Mouse (Mus musculus): ENCODE data around the gene Dbn1.

The Dbn1 gene

GRCm38 (mm10) chr13:55510332-55510667 is 22.4 kb upstream of the Dbn1 start:
- DNase-seq, result peak; percentile 31

- no peak for DNase-seq
Measured at GRCm38 (mm10) chr13:55508531-55508930, 20.6 kb upstream of the Dbn1 start.

- DNase-seq, result no peak
Measured at GRCm38 (mm10) chr13:55507877-55508276, 20.0 kb upstream of the Dbn1 start.

GRCm38 (mm10) chr13:55506697-55507096 is 18.8 kb upstream of the Dbn1 start:
- DNase-seq, result no peak

DNA sequence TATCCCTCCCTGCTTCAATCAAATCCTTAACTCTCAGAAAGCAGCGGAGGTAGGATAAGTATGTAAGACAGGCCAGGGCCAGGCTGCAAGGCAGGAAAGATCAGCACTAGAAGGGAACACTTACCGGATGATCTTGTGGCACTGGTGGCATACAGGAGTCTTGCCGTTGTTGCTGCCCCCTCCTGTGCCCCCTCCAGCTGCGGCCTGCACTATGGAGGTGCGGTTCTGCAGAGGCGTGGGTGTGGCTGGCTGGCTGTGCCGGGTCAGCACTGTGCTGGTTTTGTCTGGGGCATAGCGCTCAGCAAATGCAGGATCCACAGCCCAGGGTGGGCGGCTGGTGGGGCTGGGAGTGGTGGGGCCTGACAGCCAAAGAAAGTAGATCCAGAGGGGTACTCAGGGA is 17.9 kb upstream of the Dbn1 start:
- DNase-seq, result no peak

- DNase-seq, result no peak
Measured at GRCm38 (mm10) chr13:55504390-55504789, 16.5 kb upstream of the Dbn1 start.

DNA sequence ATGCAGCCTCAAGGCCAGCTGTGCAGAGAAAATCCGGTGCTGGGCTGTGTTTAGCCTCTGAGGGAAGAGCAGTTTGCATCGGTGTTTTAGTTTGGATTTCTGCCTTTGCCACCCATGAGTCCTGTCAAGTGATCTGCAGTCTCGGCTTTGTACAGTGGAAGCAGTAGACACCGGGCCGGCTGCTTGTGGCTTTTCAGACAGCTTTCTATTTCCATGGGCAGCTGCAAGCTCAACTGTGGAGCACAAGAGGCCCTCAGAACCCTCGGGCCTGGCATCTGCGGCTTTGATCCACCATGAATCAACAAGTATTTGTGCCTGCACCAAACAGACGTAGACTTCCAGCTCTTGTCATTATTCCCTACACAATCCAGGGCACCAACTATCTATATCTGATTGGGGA is 14.5 kb upstream of the Dbn1 start:
- no peak for DNase-seq

GRCm38 (mm10) chr13:55500575-55500974 is 12.7 kb upstream of the Dbn1 start:
- DNase-seq, result peak; percentile 76

DNA sequence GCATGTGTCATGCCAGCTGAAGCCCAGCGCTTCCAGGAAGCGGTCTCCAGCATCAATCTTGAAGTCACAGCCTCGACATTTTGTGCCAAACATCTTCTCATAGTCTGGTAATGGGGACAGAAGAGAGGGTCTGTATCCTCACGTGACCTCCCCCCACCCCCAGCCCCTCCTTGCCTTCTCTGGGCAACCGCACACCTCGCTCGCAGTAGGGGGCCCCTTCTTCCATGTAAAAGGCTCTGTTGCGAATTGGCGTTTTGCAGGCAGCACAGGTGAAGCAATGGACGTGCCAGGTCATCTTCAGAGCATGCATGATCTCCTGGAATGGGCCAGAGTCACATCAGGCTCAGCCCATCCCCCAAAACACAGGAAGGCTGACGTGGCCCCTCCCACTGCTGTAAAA is 11.0 kb upstream of the Dbn1 start:
- DNase-seq, result no peak

DNA sequence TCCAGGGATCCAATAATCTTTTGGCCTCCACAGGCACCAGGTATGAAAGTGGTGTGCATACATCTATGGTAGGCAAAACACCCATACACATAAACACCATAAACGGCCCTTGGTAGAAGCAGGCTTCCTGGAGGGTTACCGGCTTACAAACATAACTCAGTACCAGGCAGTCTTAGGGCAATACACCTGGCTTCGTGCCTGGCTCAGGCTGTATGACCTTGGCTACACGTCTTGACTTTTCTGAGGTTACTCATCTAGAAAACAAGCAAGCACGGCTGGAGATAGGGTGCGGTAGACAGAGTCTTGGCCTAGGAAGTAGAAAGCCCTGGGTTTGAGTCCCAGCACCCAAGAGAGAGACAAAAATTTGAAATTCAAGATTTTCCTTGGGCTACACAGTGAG is 8.8 kb upstream of the Dbn1 start:
- no peak for DNase-seq

DNA sequence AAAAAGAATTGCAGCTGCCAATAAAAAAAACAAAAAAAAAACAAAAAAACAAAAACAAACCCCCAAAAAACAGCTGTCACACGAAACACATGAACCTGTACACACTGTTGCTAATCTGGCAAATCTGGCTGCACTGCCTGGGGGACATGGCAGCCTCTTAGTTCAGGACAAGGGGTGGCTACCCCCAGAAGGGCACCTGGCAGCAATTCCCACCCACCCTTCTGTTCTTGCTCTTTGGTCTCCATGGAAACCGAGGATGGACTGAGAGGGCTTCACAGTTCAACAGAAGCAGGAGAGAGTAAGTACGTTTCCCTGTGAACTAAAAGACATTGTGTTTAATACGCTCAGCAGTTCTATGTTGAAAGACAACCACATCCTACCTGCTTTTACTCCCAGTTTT is 7.8 kb upstream of the Dbn1 start:
- no peak for DNase-seq

GRCm38 (mm10) chr13:55494883-55495621 is 7.1 kb upstream of the Dbn1 start:
- peak; percentile 72 for DNase-seq

DNA sequence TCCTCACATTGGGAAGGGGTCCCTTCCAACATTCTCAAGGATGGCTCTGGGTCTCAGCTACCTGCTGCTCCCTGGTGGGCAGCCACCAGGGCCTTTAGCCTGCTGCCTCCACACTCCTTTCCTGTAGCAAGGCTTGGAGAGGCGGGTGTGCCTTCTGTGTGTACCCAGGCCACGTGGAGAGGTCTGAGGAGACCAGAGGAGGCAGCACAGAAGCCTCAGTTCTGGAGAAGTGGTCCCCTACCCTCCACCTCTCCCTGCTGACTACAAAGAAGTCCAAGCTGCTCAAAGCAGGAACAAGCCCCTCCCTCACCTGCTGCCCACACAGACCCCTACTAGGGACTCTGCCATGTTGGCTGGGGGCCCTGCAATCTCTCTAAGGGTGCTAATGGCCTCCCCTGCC is 6.3 kb upstream of the Dbn1 start:
- DNase-seq, result no peak

GRCm38 (mm10) chr13:55486916-55487577 is 864 bp downstream of the Dbn1 start:
- DNase-seq, result no peak

- no peak for DNase-seq
Measured at GRCm38 (mm10) chr13:55486029-55486794, 1.7 kb downstream of the Dbn1 start.

DNA sequence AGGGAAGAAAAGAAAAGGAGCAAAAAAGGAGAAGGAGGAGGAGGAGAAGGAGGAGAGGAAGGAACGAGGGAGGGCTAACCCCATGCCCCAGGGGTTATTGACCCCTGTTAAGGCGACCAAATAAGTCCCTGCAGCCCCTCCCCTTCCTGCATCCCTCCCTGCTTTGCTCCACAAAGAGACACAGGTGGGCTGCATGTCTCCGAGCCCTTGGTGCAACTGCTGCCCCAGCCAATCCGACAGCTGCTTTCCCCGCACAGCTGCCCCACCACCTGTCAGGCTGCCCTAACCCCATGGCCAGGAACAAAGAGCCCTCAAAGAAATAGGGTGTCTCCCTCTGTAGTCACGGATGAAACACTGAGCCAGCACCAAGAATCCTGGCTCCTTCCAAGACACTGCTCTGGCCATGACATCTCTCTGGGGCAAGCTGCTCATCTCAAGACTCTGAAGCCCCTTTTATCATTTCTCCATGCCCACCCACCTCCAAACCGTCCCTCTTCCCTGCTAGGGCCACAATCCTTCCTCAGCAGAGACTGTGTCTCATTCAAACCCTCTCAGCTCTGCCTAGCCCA is 3.3 kb downstream of the Dbn1 start:
- no peak for DNase-seq

DNA sequence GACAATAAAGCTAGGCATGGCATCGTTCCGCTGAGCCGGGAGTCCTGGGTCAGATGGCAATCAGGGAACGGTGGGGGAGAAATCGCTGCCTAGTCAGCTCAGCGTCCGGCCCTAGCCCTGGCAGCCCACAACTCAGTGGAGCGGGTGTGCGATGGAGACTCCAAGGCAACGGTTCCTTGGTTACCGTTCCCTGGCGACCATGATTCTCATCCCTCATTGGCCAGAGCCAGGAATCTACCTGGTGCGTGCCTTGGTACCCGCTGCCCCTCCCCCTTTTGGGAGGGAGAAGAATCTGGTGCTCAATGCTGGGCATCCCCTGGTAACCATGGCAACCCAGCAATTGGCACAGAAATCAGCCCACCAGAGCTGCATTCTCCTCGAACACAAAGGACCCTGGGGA is 4.3 kb downstream of the Dbn1 start:
- no peak for DNase-seq

- DNase-seq, result no peak
Measured at GRCm38 (mm10) chr13:55483071-55483470, 4.8 kb downstream of the Dbn1 start.

DNA sequence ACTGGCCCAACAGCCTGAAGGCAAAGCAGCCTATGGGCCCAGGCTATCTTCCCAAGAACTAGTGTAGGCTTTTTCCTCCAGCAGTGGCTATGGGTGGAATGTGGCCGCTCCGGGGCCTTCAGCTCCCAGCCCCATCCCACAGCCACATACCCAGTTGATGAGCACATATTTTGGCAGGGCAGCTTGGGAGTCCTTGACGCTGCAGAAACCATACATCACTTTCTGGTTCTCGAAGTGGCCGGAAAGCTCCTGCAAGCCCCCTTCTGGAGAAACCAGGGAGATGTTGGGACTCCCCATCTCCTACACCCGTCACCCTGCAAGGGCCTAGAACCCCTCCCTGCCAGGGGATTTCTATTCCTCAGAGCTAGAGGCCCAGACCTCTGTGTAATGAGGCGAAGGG is 5.4 kb downstream of the Dbn1 start:
- no peak for DNase-seq

- DNase-seq, result no peak
Measured at GRCm38 (mm10) chr13:55479929-55480328, 8.0 kb downstream of the Dbn1 start.

DNA sequence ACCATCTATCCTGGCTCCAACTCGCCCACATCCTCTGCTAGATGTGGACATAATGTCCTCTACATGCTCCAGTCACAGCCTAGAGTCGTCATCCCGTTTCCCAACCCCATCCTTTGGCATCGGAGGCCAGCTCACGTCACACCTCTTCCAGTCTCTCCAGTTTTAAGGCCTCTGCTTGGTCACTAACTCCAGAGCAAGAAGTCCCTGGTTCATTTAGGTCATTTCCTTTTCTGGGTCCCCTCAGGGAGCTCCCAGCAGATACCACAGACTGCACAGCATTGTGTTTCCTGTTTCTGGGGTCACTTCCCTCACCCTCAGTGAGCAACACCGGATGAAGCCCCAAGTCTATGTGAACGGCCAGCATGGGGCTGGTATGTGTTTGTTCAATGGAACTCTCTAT is 8.9 kb downstream of the Dbn1 start:
- peak; percentile 33 for DNase-seq

DNA sequence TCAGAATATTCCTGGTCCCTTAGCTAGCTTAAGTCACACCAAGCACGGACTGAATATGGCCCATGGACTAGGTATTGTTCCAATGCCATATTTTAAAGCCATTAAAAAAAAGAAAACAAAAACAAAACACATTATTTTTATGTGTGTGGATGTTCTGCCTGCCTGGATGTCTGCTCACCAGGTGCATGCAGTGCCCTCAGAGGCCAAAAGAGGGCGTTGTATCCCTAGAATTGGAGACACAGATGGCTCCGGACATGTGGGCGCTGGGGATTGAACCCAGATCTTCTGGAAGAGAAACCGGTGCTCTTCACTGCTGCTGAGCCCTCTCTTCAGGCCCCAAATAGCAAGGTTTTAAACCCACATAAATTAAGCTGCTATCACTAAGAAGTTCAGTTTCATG is 9.9 kb downstream of the Dbn1 start:
- peak; percentile 49 for DNase-seq

GRCm38 (mm10) chr13:55477492-55477891 is 10.4 kb downstream of the Dbn1 start:
- no peak for DNase-seq

DNA sequence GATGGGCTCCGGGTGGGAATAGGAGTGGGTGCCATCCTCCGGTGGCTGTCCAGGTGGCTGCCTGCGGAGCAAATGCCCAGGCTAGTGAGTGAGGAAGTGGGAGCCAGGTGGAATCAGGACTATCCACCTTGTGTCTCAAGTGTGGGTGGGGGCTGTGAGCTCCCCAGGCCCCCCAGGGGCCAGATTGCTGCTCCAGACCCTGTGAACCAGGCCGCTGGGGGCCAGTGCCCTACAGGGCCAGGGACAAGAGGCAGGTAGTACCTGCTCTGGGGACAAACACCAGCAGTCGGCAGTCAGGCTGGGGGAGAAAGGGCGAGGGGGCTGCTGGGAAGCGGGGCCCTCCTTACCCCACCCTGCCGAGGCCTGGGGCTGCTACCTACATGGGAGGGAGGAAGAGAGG is 11.7 kb downstream of the Dbn1 start:
- no peak for DNase-seq
